Mouse (Mus musculus): ENCODE results near the gene Zfp874b. TPM values are rescaled to one million over a fixed set of nuclear protein-coding genes. Genes with fewer than 3 reads are reported as not detected.

The Zfp874b gene
- polyA plus RNA-seq (2017; shearing (Covaris generic)), result 10 to 100 TPM in 1 of 2 experiments, 1 to 10 TPM in 1; 7.6 to 13.0 TPM

DNA sequence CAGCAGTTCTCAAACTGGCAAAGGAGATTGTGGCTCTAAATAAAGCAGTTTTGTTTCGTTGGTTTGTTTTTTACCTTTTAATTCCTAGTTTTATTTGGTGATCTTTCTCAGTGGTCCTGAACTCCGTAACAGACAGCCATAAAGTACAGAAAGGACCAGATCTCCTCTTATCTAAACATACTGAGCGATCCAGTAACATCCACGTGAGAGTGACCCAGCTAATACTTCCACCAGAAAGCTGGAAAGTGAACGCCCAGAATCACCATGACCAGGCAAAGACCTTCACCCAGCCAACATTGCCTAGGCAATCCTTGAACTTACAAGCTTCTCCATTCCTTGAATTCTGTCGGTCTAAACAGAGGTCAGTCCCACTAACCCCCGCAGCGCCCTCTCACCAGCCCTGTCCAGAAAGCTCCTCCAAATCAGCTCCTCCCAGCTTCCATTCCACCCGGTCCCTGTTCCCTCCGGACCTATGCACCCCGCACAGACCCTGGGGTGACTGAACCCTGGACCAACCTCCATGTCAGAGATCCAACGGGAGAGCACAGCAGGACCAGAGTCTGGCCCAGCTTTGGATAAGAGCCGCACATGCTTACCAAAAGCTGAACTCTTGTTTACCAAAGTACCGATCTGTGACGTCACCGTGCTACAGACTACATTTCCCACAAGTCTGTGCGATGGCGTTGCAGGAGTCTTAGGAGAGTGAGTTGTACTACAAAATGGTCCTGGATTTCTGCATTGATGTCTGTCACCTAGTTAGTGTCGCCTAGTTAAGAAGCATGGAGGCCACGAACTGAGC, at the start of gene Zfp874b:
Zfp874b (minus strand) TSS at position 634 of the 799 bp plus-strand sequence.

GRCm38 (mm10) chr13:67525753-67526410, 41.8 kb upstream of the Zfp874b start, which contains the start of the genes Gm26965 and Zfp87:
Gene Gm26965 (minus strand): TSS chr13:67526151.
Gene Zfp87 (minus strand): TSS chr13:67526177.

GRCm38 (mm10) chr13:67500084-67500719, 16.1 kb upstream of the Zfp874b start, which contains the start of gene Zfp58:
Gene Zfp58 (minus strand): TSS chr13:67500555.

DNA sequence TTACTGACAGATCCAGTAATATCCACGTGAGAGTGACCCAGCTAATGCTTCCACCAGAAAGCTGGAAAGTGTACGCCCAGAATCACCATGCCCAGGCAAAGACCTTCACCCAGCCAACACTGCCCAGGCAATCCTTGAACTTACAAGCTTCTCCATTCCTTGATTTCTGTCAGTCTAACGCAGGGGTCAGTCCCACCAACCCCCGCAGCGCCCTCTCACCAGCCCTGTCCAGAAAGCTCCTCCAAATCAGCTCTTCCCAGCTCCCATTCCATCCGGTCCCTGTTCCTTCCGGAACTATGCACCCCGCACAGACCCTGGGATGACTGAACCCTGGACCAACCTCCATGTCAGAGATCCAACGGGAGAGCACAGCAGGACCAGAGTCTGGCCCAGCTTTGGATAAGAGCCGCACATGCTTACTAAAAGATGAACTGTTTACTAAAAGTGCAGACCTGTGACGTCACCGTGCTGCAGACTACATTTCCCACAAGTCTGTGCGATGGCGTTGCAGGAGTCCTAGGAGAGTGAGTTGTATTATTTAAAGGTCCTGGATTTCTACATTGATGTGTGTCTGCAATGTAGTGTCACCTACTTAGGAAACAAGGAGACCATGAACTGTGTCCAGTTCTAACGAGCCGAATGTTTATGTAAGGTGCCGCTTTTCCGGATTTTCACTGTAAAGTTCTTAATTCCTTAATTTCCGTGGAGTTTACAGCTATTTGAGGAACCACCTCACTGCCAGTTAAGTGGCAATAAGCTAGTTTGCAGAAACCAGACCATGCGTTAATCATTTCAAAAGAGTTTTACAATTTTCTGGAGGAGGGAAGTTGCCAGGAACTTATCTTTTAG, 32.7 kb downstream of the Zfp874b start, which contains the start of gene Zfp874a:
Zfp874a (minus strand) TSS at position 453 of the 849 bp plus-strand sequence.

Other genes with a start within 250 kb of the Zfp874b start
- 1 to 10 TPM; 1.3 to 3.5 TPM for gene Zfp458, start 205.8 kb downstream of the Zfp874b start, polyA plus RNA-seq (2017; shearing (Covaris generic))
- gene Zfp457, start 177.8 kb downstream of the Zfp874b start, polyA plus RNA-seq (2017; shearing (Covaris generic)), result 1 to 10 TPM in 1 of 2 experiments, under 1 TPM in 1; 0.48 to 2.3 TPM
- gene Zfp595, start 151.7 kb downstream of the Zfp874b start, polyA plus RNA-seq (2017; shearing (Covaris generic)), result 1 to 10 TPM; 7.7 to 8.4 TPM
- gene Gm28044, start 123.7 kb downstream of the Zfp874b start, polyA plus RNA-seq (2017; shearing (Covaris generic)), result 1 to 10 TPM in 1 of 2 experiments, under 1 TPM in 1; 0.90 to 1.3 TPM
- gene Zfp953, start 123.7 kb downstream of the Zfp874b start, polyA plus RNA-seq (2017; shearing (Covaris generic)), result 1 to 10 TPM; 2.3 to 4.4 TPM
- 1 to 10 TPM in 1 of 2 experiments, under 1 TPM in 1; 0.63 to 3.1 TPM for gene Gm28041, start 108.5 kb downstream of the Zfp874b start, polyA plus RNA-seq (2017; shearing (Covaris generic))
- gene Zfp456, start 108.4 kb downstream of the Zfp874b start, polyA plus RNA-seq (2017; shearing (Covaris generic)), result 1 to 10 TPM; 5.9 to 9.4 TPM
- gene Zfp429, start 84.4 kb downstream of the Zfp874b start, polyA plus RNA-seq (2017; shearing (Covaris generic)), result 10 to 100 TPM; 19.9 to 22.8 TPM
- 1 to 10 TPM; 3.1 to 3.7 TPM for gene Zfp459, start 62.8 kb downstream of the Zfp874b start, polyA plus RNA-seq (2017; shearing (Covaris generic))
- 10 to 100 TPM in 1 of 2 experiments, 1 to 10 TPM in 1; 9.0 to 15.1 TPM for gene Zfp874a, start 32.6 kb downstream of the Zfp874b start, polyA plus RNA-seq (2017; shearing (Covaris generic))
- gene Zfp58, start 16.3 kb upstream of the Zfp874b start, polyA plus RNA-seq (2017; shearing (Covaris generic)), result 10 to 100 TPM; 14.6 to 21.7 TPM
- gene Gm26965, start 41.9 kb upstream of the Zfp874b start, polyA plus RNA-seq (2017; shearing (Covaris generic)), result under 1 TPM in 1 of 2 experiments, not detected in 1; 0.36 TPM
- 10 to 100 TPM; 37.3 to 43.0 TPM for gene Zfp87, start 41.9 kb upstream of the Zfp874b start, polyA plus RNA-seq (2017; shearing (Covaris generic))
- 10 to 100 TPM; 16.6 to 20.8 TPM for gene Zfp748, start 69.6 kb upstream of the Zfp874b start, polyA plus RNA-seq (2017; shearing (Covaris generic))
- 1 to 10 TPM; 5.5 to 5.8 TPM for gene Zfp729b, start 125.4 kb upstream of the Zfp874b start, polyA plus RNA-seq (2017; shearing (Covaris generic))
- 1 to 10 TPM; 1.0 to 3.9 TPM for gene Gm49345, start 153.5 kb upstream of the Zfp874b start, polyA plus RNA-seq (2017; shearing (Covaris generic))
- gene Zfp729a, start 153.5 kb upstream of the Zfp874b start, polyA plus RNA-seq (2017; shearing (Covaris generic)), result 1 to 10 TPM; 6.9 to 8.2 TPM
- 10 to 100 TPM; 20.8 to 23.2 TPM for gene Zfp738, start 202.8 kb upstream of the Zfp874b start, polyA plus RNA-seq (2017; shearing (Covaris generic))
- 1 to 10 TPM; 5.8 to 6.7 TPM for gene Zfp65, start 244.9 kb upstream of the Zfp874b start, polyA plus RNA-seq (2017; shearing (Covaris generic))